Mouse (Mus musculus): Measurements from ENCODE around the gene Lrrc39.

Lrrc39 gene

GRCm38 (mm10) chr3:116604570-116604969 is 41.8 kb downstream of the Lrrc39 start:
- DNase-seq (ENCODE audit: low spot score in 2 of 2) = peak in 1 of 2 experiments; percentile 6

DNA sequence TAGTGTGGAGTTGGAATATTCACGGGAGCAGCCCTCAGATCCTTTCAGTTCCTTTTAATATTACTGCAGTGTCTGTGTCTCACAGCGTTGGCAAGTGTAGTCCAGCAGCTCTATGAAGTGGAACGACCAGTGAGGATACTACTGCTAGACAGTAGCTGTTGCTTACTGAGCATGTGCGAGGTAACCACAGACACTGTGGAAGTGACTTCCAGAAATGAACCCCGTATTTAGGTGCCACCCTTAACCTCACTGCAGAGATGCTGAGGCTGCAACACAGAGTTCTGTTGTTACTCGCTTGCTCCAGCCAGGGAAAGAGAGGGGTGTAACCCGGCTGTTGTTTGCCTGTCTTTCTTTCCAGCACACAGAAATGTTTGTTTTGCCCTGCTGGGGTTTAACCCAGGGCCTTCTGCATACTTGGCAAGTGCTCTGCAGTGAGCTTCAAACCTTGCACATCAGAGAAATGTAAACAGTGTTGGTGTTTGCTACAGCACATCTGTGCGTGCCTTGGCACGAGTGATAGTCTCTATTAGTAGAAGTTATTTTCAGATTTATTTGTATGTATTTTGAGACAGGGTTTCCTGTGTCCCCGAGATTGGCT is 51.6 kb downstream of the Lrrc39 start, which contains the start of gene Trmt13:
Gene Trmt13 (minus strand): TSS at position 293 of the 598 bp plus-strand sequence.
- DNase-seq (ENCODE audit: low spot score in 2 of 2) = no peak

GRCm38 (mm10) chr3:116615318-116616068 is 52.7 kb downstream of the Lrrc39 start:
- DNase-seq (ENCODE audit: low spot score in 2 of 2) = no peak

GRCm38 (mm10) chr3:116618855-116619254 is 56.1 kb downstream of the Lrrc39 start:
- no peak for DNase-seq (ENCODE audit: low spot score in 2 of 2)

DNA sequence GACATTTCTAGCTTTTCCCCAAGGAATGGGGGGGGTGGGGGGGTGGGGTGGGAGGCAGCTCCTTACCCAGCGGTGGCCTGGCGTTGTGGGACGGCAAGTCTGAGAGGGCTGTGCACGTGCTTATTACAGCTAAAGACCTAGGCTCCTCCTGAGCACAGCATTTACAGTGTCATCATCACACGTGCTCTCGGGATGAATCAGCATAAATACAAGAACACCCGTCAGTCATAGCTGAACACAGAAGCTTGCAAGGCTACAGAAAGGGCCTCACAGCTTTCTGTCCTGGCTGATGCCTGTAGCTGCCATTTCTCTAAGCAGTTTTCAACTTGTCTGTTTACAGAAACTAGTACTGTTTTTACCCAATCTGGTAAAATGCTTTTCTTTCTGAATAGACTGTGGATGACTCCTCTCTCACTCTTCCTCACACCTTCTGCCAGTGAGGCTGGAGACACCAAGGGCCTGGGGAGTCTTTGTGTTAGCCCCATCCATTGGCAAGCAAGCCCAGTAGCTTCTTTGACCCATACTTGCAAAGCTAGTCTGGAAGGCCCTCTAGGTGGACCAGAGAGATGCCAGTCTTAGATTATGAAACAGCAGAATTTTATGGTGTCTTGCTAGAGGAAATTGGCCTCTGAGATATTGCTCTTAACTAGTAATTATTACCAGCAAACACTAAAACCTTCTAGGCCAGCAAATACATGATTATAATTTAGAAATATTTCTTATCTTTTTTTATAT is 58.0 kb downstream of the Lrrc39 start:
- DNase-seq (ENCODE audit: low spot score in 2 of 2) = no peak

DNA sequence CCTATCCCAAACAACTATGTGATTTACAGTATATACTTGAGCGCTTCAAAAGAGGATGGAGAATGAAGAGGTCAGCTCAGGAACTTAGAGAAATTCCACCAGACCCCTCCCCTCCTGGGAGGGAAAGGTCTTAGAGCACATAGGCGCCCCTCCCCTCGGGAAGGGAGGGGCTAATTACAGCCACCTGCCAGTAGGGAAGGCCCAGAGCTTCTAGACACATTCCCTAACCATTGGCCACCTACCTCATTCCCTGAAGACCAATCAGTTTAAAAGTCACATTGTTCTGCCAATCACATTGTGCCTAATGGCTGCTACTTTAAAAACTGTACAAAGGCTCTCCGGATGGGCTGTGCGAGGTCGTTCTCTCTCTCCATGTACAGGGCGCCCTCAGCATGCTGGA is 59.9 kb downstream of the Lrrc39 start:
- no peak for DNase-seq (ENCODE audit: low spot score in 2 of 2)

- DNase-seq (ENCODE audit: low spot score in 2 of 2) = no peak
Measured at GRCm38 (mm10) chr3:116631459-116631858, 68.7 kb downstream of the Lrrc39 start.
